Mouse (Mus musculus): ENCODE results near the gene Eml1. TPM values are rescaled to one million over a fixed set of nuclear protein-coding genes. Genes with fewer than 3 reads are reported as not detected.

Gene Eml1
- polyA plus RNA-seq, 1 experiment from 2014 or later: 58.4 TPM

GRCm38 (mm10) chr12:108431714-108432113 lies 61.0 kb downstream of the Eml1 start:
- H3K4me3 ChIP-seq: no peak overlapping the region
- no peaks in the 10 kb centered on the region for H3K9me3 ChIP-seq
- H3K4me2 ChIP-seq (replicated peaks): no peak overlapping the region
- peaks cover 16% of the 10 kb centered on the region for H3K4me1 ChIP-seq
- no peak overlapping the region for H3K9ac ChIP-seq
- no peaks in the 10 kb centered on the region for H3K27me3 ChIP-seq
- no peak overlapping the region for H3K27ac ChIP-seq
- WGBS: 71% methylated on average over 6 of the region's 6 CpGs
- no peak for ATAC-seq (ENCODE audit: insufficient number of reproducible peaks, insufficient read depth, low FRiP score, low TSS enrichment)
- no peaks in the 10 kb centered on the region for H3K36me3 ChIP-seq

GRCm38 (mm10) chr12:108432578-108432977 lies 61.8 kb downstream of the Eml1 start:
- Histone ChIP-seq H3K4me1 (peaks cover 22% of the 10 kb centered on the region), H3K9ac (no peak overlapping the region)

GRCm38 (mm10) chr12:108433030-108433429 lies 62.3 kb downstream of the Eml1 start:
- H3K4me1 ChIP-seq: peaks cover 22% of the 10 kb centered on the region
- no peak overlapping the region for H3K4me2 ChIP-seq (replicated peaks)
- H3K9me3 ChIP-seq: no peaks in the 10 kb centered on the region
- 77% methylated on average over 16 of the region's 16 CpGs for WGBS
- no peak for ATAC-seq (ENCODE audit: insufficient number of reproducible peaks, insufficient read depth, low FRiP score, low TSS enrichment)
- no peak overlapping the region for H3K27ac ChIP-seq
- no peak overlapping the region for H3K4me3 ChIP-seq
- H3K9ac ChIP-seq: no peak overlapping the region
- no peaks in the 10 kb centered on the region for H3K36me3 ChIP-seq
- H3K27me3 ChIP-seq: no peaks in the 10 kb centered on the region

More at GRCm38 (mm10) chr12:108432578-108432977, 61.8 kb downstream of the Eml1 start:
- Histone ChIP-seq H3K4me3 (no peak overlapping the region), H3K9me3 (no peaks in the 10 kb centered on the region), H3K36me3 (no peaks in the 10 kb centered on the region), H3K4me2 (replicated peaks) (no peak overlapping the region), H3K27me3 (no peaks in the 10 kb centered on the region), H3K27ac (no peak overlapping the region)
- 75% methylated on average over 5 of the region's 5 CpGs for WGBS
- no peak for ATAC-seq (ENCODE audit: insufficient number of reproducible peaks, insufficient read depth, low FRiP score, low TSS enrichment)

- peaks cover 22% of the 10 kb centered on the region for H3K4me1 ChIP-seq
- WGBS: 78% methylated on average over 10 of the region's 10 CpGs
Measured at GRCm38 (mm10) chr12:108433498-108433897, 62.7 kb downstream of the Eml1 start.

GRCm38 (mm10) chr12:108435444-108436015 lies 64.8 kb downstream of the Eml1 start:
- WGBS: 62% methylated on average over 12 of the region's 12 CpGs
- Histone ChIP-seq H3K4me2 (replicated peaks) (no peak overlapping the region), H3K9me3 (no peaks in the 10 kb centered on the region), H3K27ac (no peak overlapping the region), H3K4me1 (peaks cover 22% of the 10 kb centered on the region), H3K9ac (no peak overlapping the region), H3K36me3 (no peaks in the 10 kb centered on the region), H3K4me3 (no peak overlapping the region), H3K27me3 (no peaks in the 10 kb centered on the region)
- no peak for ATAC-seq (ENCODE audit: insufficient number of reproducible peaks, insufficient read depth, low FRiP score, low TSS enrichment)

More at GRCm38 (mm10) chr12:108433498-108433897, 62.7 kb downstream of the Eml1 start:
- Histone ChIP-seq H3K4me2 (replicated peaks) (no peak overlapping the region), H3K36me3 (no peaks in the 10 kb centered on the region), H3K9me3 (no peaks in the 10 kb centered on the region), H3K27me3 (no peaks in the 10 kb centered on the region), H3K4me3 (no peak overlapping the region), H3K27ac (no peak overlapping the region), H3K9ac (no peak overlapping the region)
- ATAC-seq (ENCODE audit: insufficient number of reproducible peaks, insufficient read depth, low FRiP score, low TSS enrichment): no peak

GRCm38 (mm10) chr12:108436029-108436923 lies 65.5 kb downstream of the Eml1 start:
- WGBS: 62% methylated on average over 24 of the region's 24 CpGs
- no peak overlapping the region for H3K4me2 ChIP-seq (replicated peaks)
- no peaks in the 10 kb centered on the region for H3K9me3 ChIP-seq
- no peak overlapping the region for H3K9ac ChIP-seq
- H3K27ac ChIP-seq: peak overlapping the region; percentile 43; the same call in 1 of the 2 replicates
- no peak overlapping the region for H3K4me3 ChIP-seq
- no peaks in the 10 kb centered on the region for H3K36me3 ChIP-seq
- ATAC-seq (ENCODE audit: insufficient number of reproducible peaks, insufficient read depth, low FRiP score, low TSS enrichment): no peak
- H3K27me3 ChIP-seq: no peaks in the 10 kb centered on the region
- peaks cover 19% of the 10 kb centered on the region for H3K4me1 ChIP-seq

GRCm38 (mm10) chr12:108437446-108437845 lies 66.7 kb downstream of the Eml1 start:
- H3K9ac ChIP-seq: no peak overlapping the region
- H3K4me1 ChIP-seq: peaks cover 19% of the 10 kb centered on the region
- 89% methylated on average over 13 of the region's 13 CpGs for WGBS
- no peaks in the 10 kb centered on the region for H3K27me3 ChIP-seq
- no peak overlapping the region for H3K4me2 ChIP-seq (replicated peaks)
- H3K36me3 ChIP-seq: no peaks in the 10 kb centered on the region
- no peak overlapping the region for H3K27ac ChIP-seq
- ATAC-seq (ENCODE audit: insufficient number of reproducible peaks, insufficient read depth, low FRiP score, low TSS enrichment): no peak
- no peaks in the 10 kb centered on the region for H3K9me3 ChIP-seq
- no peak overlapping the region for H3K4me3 ChIP-seq

- Histone ChIP-seq H3K27me3 (no peaks in the 10 kb centered on the region), H3K9ac (no peak overlapping the region), H3K9me3 (no peaks in the 10 kb centered on the region), H3K4me1 (peaks cover 16% of the 10 kb centered on the region; the same call in 1 of the 2 replicates), H3K4me3 (no peak overlapping the region), H3K36me3 (no peaks in the 10 kb centered on the region), H3K27ac (no peak overlapping the region), H3K4me2 (replicated peaks) (0 out of 2 replicates have a peak overlapping the region, but pooled peaks have one; percentile 13)
- no peak for ATAC-seq (ENCODE audit: insufficient number of reproducible peaks, insufficient read depth, low FRiP score, low TSS enrichment)
- 3% methylated on average over 10 of the region's 10 CpGs for WGBS
Measured at GRCm38 (mm10) chr12:108443271-108443670, 72.5 kb downstream of the Eml1 start.

- Histone ChIP-seq H3K27me3 (no peaks in the 10 kb centered on the region), H3K4me1 (peaks cover 16% of the 10 kb centered on the region; the same call in 1 of the 2 replicates), H3K9me3 (no peaks in the 10 kb centered on the region), H3K9ac (no peak overlapping the region), H3K36me3 (no peaks in the 10 kb centered on the region), H3K4me3 (no peak overlapping the region), H3K27ac (no peak overlapping the region), H3K4me2 (replicated peaks) (0 out of 2 replicates have a peak overlapping the region, but pooled peaks have one; percentile 13)
- WGBS: 62% methylated on average over 5 of the region's 5 CpGs
- no peak for ATAC-seq (ENCODE audit: insufficient number of reproducible peaks, insufficient read depth, low FRiP score, low TSS enrichment)
Measured at GRCm38 (mm10) chr12:108443708-108444107, 73.0 kb downstream of the Eml1 start.

- Histone ChIP-seq H3K27me3 (no peaks in the 10 kb centered on the region), H3K4me3 (no peak overlapping the region), H3K9me3 (no peaks in the 10 kb centered on the region), H3K4me2 (replicated peaks) (no peak overlapping the region), H3K9ac (no peak overlapping the region), H3K36me3 (no peaks in the 10 kb centered on the region), H3K27ac (no peak overlapping the region), H3K4me1 (peaks cover 16% of the 10 kb centered on the region; the same call in 1 of the 2 replicates)
- whole genome bisulfite sequencing: 76% methylated on average over 11 of the region's 11 CpGs
- ATAC-seq (ENCODE audit: insufficient number of reproducible peaks, insufficient read depth, low FRiP score, low TSS enrichment): no peak
Measured at GRCm38 (mm10) chr12:108444166-108445115, 73.7 kb downstream of the Eml1 start.

GRCm38 (mm10) chr12:108446721-108447120 lies 76.0 kb downstream of the Eml1 start:
- H3K4me1 ChIP-seq: peaks cover 27% of the 10 kb centered on the region; the same call in 1 of the 2 replicates
- no peaks in the 10 kb centered on the region for H3K9me3 ChIP-seq
- WGBS: 90% methylated on average over 2 of the region's 2 CpGs

More at GRCm38 (mm10) chr12:108446721-108447120, 76.0 kb downstream of the Eml1 start:
- H3K27me3 ChIP-seq: no peaks in the 10 kb centered on the region
- no peak overlapping the region for H3K4me3 ChIP-seq
- H3K4me2 ChIP-seq (replicated peaks): no peak overlapping the region
- ATAC-seq (ENCODE audit: insufficient number of reproducible peaks, insufficient read depth, low FRiP score, low TSS enrichment): no peak
- no peak overlapping the region for H3K9ac ChIP-seq
- H3K36me3 ChIP-seq: no peaks in the 10 kb centered on the region
- no peak overlapping the region for H3K27ac ChIP-seq
